Mouse (Mus musculus): ENCODE results near the gene Ptprj.

- TF ChIP-seq ZMIZ1 (IDR thresholded peaks at IDR 0.05; ENCODE audit: low read depth, low read length) (no peak), ETS1 (conservative IDR thresholded peaks at IDR 0.05; ENCODE audit: low read depth, low read length) (no peak), MYC (IDR thresholded peaks at IDR 0.05; ENCODE audit: low read depth, low read length) (no peak), CTCF (conservative IDR thresholded peaks at IDR 0.05 in 1 of 2, IDR thresholded peaks at IDR 0.05 in 1 of 2; ENCODE audit: low read depth in 2 of 2, low read length in 2 of 2) (no peak)
Observed at GRCm38 (mm10) chr2:90506143-90506542, 74.3 kb downstream of the Ptprj start.

Data from CH12.LX (cell line).